Mouse (Mus musculus) hindbrain, embryonic 13.5 days (tissue): ENCODE measurements around the gene Ddx51. TPM values are rescaled to one million over a fixed set of nuclear protein-coding genes. Genes with fewer than 3 reads are reported as not detected.

Source experiments
- ATAC-seq: fragments of 200-750 bp; cut with Nextera tagmentation; 2 replicates; pipeline ENCODE4 v1.8.0; 2017; ENCODE audit warnings: moderate TSS enrichment; ENCODE audit not compliant: low FRiP score
- H3K27ac ChIP-seq: fragments of 300-500 bp; sonication (generic); 2 replicates; pipeline ENCODE4 v1.5.1; 2015; ENCODE audit warnings: inconsistent platforms, mild to moderate bottlenecking, moderate library complexity
- H3K27me3 ChIP-seq: fragments of 300-500 bp; sonication (generic); 2 replicates; pipeline ENCODE4 v1.6.1; 2015; ENCODE audit warnings: mild to moderate bottlenecking, inconsistent platforms
- H3K36me3 ChIP-seq: fragments of 300-500 bp; sonication (generic); 2 replicates; pipeline ENCODE4 v1.6.1; 2015; ENCODE audit warnings: mild to moderate bottlenecking, inconsistent platforms
- H3K4me1 ChIP-seq: fragments of 300-500 bp; sonication (generic); replicated peaks from 2 replicates; pipeline ENCODE4 v1.6.1; 2015; ENCODE audit warnings: inconsistent platforms
- H3K4me2 ChIP-seq: fragments of 300-500 bp; sonication (generic); 2 replicates; pipeline ENCODE4 v1.6.1; 2015; ENCODE audit warnings: inconsistent platforms, mild to moderate bottlenecking, moderate library complexity
- H3K4me3 ChIP-seq: fragments of 300-500 bp; sonication (generic); 2 replicates; pipeline ENCODE4 v1.5.1; 2015; ENCODE audit warnings: mild to moderate bottlenecking, inconsistent platforms
- H3K9ac ChIP-seq: fragments of 300-500 bp; sonication (generic); 2 replicates; pipeline ENCODE4 v1.6.1; 2015; ENCODE audit warnings: mild to moderate bottlenecking, inconsistent platforms
- H3K9me3 ChIP-seq: fragments of 300-500 bp; sonication (generic); 2 replicates; pipeline ENCODE4 v1.6.1; 2016; ENCODE audit warnings: inconsistent platforms
- WGBS: fragments of 180-500 bp; shearing (Covaris S2); methylation state at CpG from one replicate; pipeline ENCODE4 v1.1.7; 2015; 5-methylcytosine and 5-hydroxymethylcytosine counted together
- polyA plus RNA-seq: library from polyadenylated mRNA; unstranded; fragments of >200 nt; fragmentation: Nextera tagmentation; extraction: Ambion mirVana; gene quantifications from 2 replicates; pipeline ENCODE4 v1.2.1, GENCODE M21; 2015

The Ddx51 gene
- polyA plus RNA-seq, 1 experiment from 2014 or later: 14.8 TPM

GRCm38 (mm10) chr5:110624319-110624718 lies 28.9 kb upstream of the Ddx51 start:
- Histone ChIP-seq H3K9ac (no peak overlapping the region), H3K27ac (no peak overlapping the region), H3K4me1 (peaks cover 5% of the 10 kb centered on the region; the same call in 1 of the 2 replicates), H3K36me3 (peaks cover 20% of the 10 kb centered on the region), H3K27me3 (0 out of 2 replicates have a peak, but pooled peaks cover 3% of the 10 kb centered on the region), H3K4me2 (no peak overlapping the region), H3K4me3 (no peak overlapping the region), H3K9me3 (no peaks in the 10 kb centered on the region)
- WGBS: 80% methylated on average over 2 of the region's 2 CpGs
- ATAC-seq: no peak

GRCm38 (mm10) chr5:110627351-110627750 lies 25.9 kb upstream of the Ddx51 start:
- H3K4me2 ChIP-seq: no peak overlapping the region
- ATAC-seq: no peak
- no peak overlapping the region for H3K9ac ChIP-seq
- 0 out of 2 replicates have a peak, but pooled peaks cover 3% of the 10 kb centered on the region for H3K27me3 ChIP-seq
- 79% methylated on average over 10 of the region's 10 CpGs for WGBS
- H3K27ac ChIP-seq: no peak overlapping the region
- peaks cover 5% of the 10 kb centered on the region; the same call in 1 of the 2 replicates for H3K4me1 ChIP-seq
- H3K9me3 ChIP-seq: no peaks in the 10 kb centered on the region
- H3K4me3 ChIP-seq: no peak overlapping the region
- 0 out of 2 replicates have a peak, but pooled peaks cover 2% of the 10 kb centered on the region for H3K36me3 ChIP-seq

- H3K27me3 ChIP-seq: 0 out of 2 replicates have a peak, but pooled peaks cover 3% of the 10 kb centered on the region
- no peak for ATAC-seq
- H3K36me3 ChIP-seq: 0 out of 2 replicates have a peak, but pooled peaks cover 2% of the 10 kb centered on the region
- H3K9me3 ChIP-seq: no peaks in the 10 kb centered on the region
- H3K4me1 ChIP-seq: peaks cover 5% of the 10 kb centered on the region; the same call in 1 of the 2 replicates
- H3K27ac ChIP-seq: no peak overlapping the region
- peak overlapping the region; percentile 21; the same call in 1 of the 2 replicates for H3K4me2 ChIP-seq
- H3K4me3 ChIP-seq: no peak overlapping the region
- 23% methylated on average over 19 of the region's 19 CpGs for WGBS
- H3K9ac ChIP-seq: no peak overlapping the region
Measured at GRCm38 (mm10) chr5:110628156-110628555, 25.1 kb upstream of the Ddx51 start.

GRCm38 (mm10) chr5:110629525-110630120 lies 23.6 kb upstream of the Ddx51 start:
- 0 out of 2 replicates have a peak, but pooled peaks cover 3% of the 10 kb centered on the region for H3K27me3 ChIP-seq

GRCm38 (mm10) chr5:110635951-110636707 lies 17.1 kb upstream of the Ddx51 start:
- 52% methylated on average over 6 of the region's 6 CpGs for WGBS
- Histone ChIP-seq H3K27me3 (0 out of 2 replicates have a peak, but pooled peaks cover 4% of the 10 kb centered on the region), H3K4me3 (no peak overlapping the region), H3K9ac (no peak overlapping the region), H3K36me3 (no peaks in the 10 kb centered on the region), H3K4me1 (no peaks in the 10 kb centered on the region), H3K4me2 (no peak overlapping the region), H3K27ac (no peak overlapping the region), H3K9me3 (no peaks in the 10 kb centered on the region)
- ATAC-seq: 0 out of 2 replicates have a peak, but pooled peaks have one; percentile 43

More at GRCm38 (mm10) chr5:110629525-110630120, 23.6 kb upstream of the Ddx51 start:
- Histone ChIP-seq H3K27ac (no peak overlapping the region), H3K4me2 (no peak overlapping the region), H3K9ac (no peak overlapping the region), H3K36me3 (no peaks in the 10 kb centered on the region), H3K9me3 (no peaks in the 10 kb centered on the region), H3K4me3 (no peak overlapping the region), H3K4me1 (peaks cover 5% of the 10 kb centered on the region; the same call in 1 of the 2 replicates)
- ATAC-seq: no peak
- WGBS: 84% methylated on average over 2 of the region's 2 CpGs

GRCm38 (mm10) chr5:110638306-110639074 lies 14.8 kb upstream of the Ddx51 start:
- ATAC-seq: 0 out of 2 replicates have a peak, but pooled peaks have one; percentile 28
- WGBS: 85% methylated on average over 7 of the region's 7 CpGs
- 0 out of 2 replicates have a peak, but pooled peaks cover 4% of the 10 kb centered on the region for H3K27me3 ChIP-seq
- H3K4me3 ChIP-seq: no peak overlapping the region
- no peak overlapping the region for H3K27ac ChIP-seq
- no peaks in the 10 kb centered on the region for H3K36me3 ChIP-seq
- no peak overlapping the region for H3K9ac ChIP-seq
- no peak overlapping the region for H3K4me2 ChIP-seq
- no peaks in the 10 kb centered on the region for H3K9me3 ChIP-seq
- H3K4me1 ChIP-seq: no peaks in the 10 kb centered on the region

- 0 out of 2 replicates have a peak, but pooled peaks cover 4% of the 10 kb centered on the region for H3K27me3 ChIP-seq
- no peak overlapping the region for H3K9ac ChIP-seq
- H3K4me2 ChIP-seq: 0 out of 2 replicates have a peak overlapping the region, but pooled peaks have one; percentile 21
Measured at GRCm38 (mm10) chr5:110639459-110639858, 13.8 kb upstream of the Ddx51 start.

GRCm38 (mm10) chr5:110646377-110646776 lies 6.9 kb upstream of the Ddx51 start:
- Histone ChIP-seq H3K36me3 (peaks cover 59% of the 10 kb centered on the region), H3K27ac (no peak overlapping the region), H3K4me1 (no peaks in the 10 kb centered on the region), H3K4me2 (no peak overlapping the region), H3K27me3 (no peaks in the 10 kb centered on the region), H3K9ac (no peak overlapping the region), H3K9me3 (no peaks in the 10 kb centered on the region), H3K4me3 (no peak overlapping the region)
- no peak for ATAC-seq

More at GRCm38 (mm10) chr5:110639459-110639858, 13.8 kb upstream of the Ddx51 start:
- H3K4me3 ChIP-seq: no peak overlapping the region
- ATAC-seq: no peak
- H3K9me3 ChIP-seq: no peaks in the 10 kb centered on the region
- WGBS: 25% methylated on average over 12 of the region's 12 CpGs
- no peaks in the 10 kb centered on the region for H3K4me1 ChIP-seq
- H3K36me3 ChIP-seq: no peaks in the 10 kb centered on the region
- no peak overlapping the region for H3K27ac ChIP-seq

- H3K27ac ChIP-seq: no peak overlapping the region
- WGBS: 1% methylated on average over 37 of the region's 37 CpGs
Measured at GRCm38 (mm10) chr5:110653686-110654085, 435 bp downstream of the Ddx51 start.

GRCm38 (mm10) chr5:110659682-110660081 lies 6.4 kb downstream of the Ddx51 start:
- Histone ChIP-seq H3K36me3 (peaks cover 89% of the 10 kb centered on the region), H3K27ac (no peak overlapping the region), H3K27me3 (no peaks in the 10 kb centered on the region), H3K9ac (no peak overlapping the region), H3K4me3 (no peak overlapping the region), H3K4me2 (no peak overlapping the region), H3K4me1 (peaks cover 3% of the 10 kb centered on the region; the same call in 1 of the 2 replicates), H3K9me3 (no peaks in the 10 kb centered on the region)
- ATAC-seq: no peak

More at GRCm38 (mm10) chr5:110653686-110654085, 435 bp downstream of the Ddx51 start:
- Histone ChIP-seq H3K4me2 (peak overlapping the region; percentile 97), H3K9ac (peak overlapping the region; percentile 89), H3K4me3 (peak overlapping the region; percentile 95), H3K27me3 (no peaks in the 10 kb centered on the region), H3K4me1 (peaks cover 26% of the 10 kb centered on the region), H3K36me3 (peaks cover 71% of the 10 kb centered on the region), H3K9me3 (no peaks in the 10 kb centered on the region)
- ATAC-seq: peak; percentile 69

- no peaks in the 10 kb centered on the region for H3K4me1 ChIP-seq
- ATAC-seq: no peak
- H3K36me3 ChIP-seq: peaks cover 90% of the 10 kb centered on the region
- no peak overlapping the region for H3K9ac ChIP-seq
- 93% methylated on average over 2 of the region's 2 CpGs for WGBS
- no peak overlapping the region for H3K4me2 ChIP-seq
- no peak overlapping the region for H3K27ac ChIP-seq
- no peak overlapping the region for H3K4me3 ChIP-seq
- no peaks in the 10 kb centered on the region for H3K9me3 ChIP-seq
- H3K27me3 ChIP-seq: no peaks in the 10 kb centered on the region
Measured at GRCm38 (mm10) chr5:110664041-110664440, 10.8 kb downstream of the Ddx51 start.
